Mouse (Mus musculus) C2C12 (cell line): ENCODE data around the gene 2010111I01Rik.

Experiments
- CEBPB ChIP-seq: IDR thresholded peaks from one replicate; pipeline ENCODE4 v1.6.1; 2011; ENCODE audit warnings: low read depth, mild to moderate bottlenecking, control low read depth, moderate library complexity
- CTCF ChIP-seq: IDR thresholded peaks from one replicate; pipeline ENCODE4 v1.5.1; 2011; ENCODE audit not compliant: control insufficient read depth, insufficient read depth, insufficient read length
- FOSL1 ChIP-seq: IDR thresholded peaks from one replicate; pipeline ENCODE4 v1.8.0; 2011; ENCODE audit warnings: mild to moderate bottlenecking, low read length; ENCODE audit not compliant: poor library complexity, insufficient read depth, severe bottlenecking
- MAX ChIP-seq: IDR thresholded peaks from one replicate; pipeline ENCODE4 v1.6.1; 2011; ENCODE audit warnings: mild to moderate bottlenecking, control low read depth
- MYOD1 ChIP-seq: IDR thresholded peaks from one replicate; pipeline ENCODE4 v1.6.1; 2011; ENCODE audit warnings: low read depth; ENCODE audit not compliant: control insufficient read depth, insufficient read length
- MYOG ChIP-seq: IDR thresholded peaks from one replicate; pipeline ENCODE4 v1.6.1; 2011; ENCODE audit not compliant: control insufficient read depth, insufficient read length; ENCODE audit errors: extremely low read depth
- USF1 ChIP-seq: IDR thresholded peaks from one replicate; pipeline ENCODE4 v1.6.1; 2011; ENCODE audit warnings: low read depth, mild to moderate bottlenecking, control low read depth, moderate library complexity

GRCm38 (mm10) chr13:63279807-63280206, 315.1 kb downstream of the 2010111I01Rik start:
- no peak for TF ChIP-seq CTCF
- no peak for TF ChIP-seq MYOD1
- TF ChIP-seq MAX: no peak
- no peak for TF ChIP-seq USF1
- no peak for TF ChIP-seq MYOG
- no peak for TF ChIP-seq CEBPB
- TF ChIP-seq FOSL1: no peak
